Mouse (Mus musculus) lung, embryonic 16.5 days (tissue): ENCODE data around the gene AA792892. TPM values are rescaled to one million over a fixed set of nuclear protein-coding genes. Genes with fewer than 3 reads are reported as not detected.
"Not testable (repeated sequence)": the region's sequence is repeated elsewhere in the genome, so short reads cannot be mapped to it uniquely, and the experiment has no call there.

Experiments used
- ATAC-seq: fragments of 200-750 bp; cut with Nextera tagmentation; 2 replicates; pipeline ENCODE4 v1.8.0; 2017; ENCODE audit warnings: low read depth, mild to moderate bottlenecking, moderate library complexity
- H3K27ac ChIP-seq: fragments of 300-500 bp; sonication (generic); 2 replicates; pipeline ENCODE4 v1.5.1; 2014; ENCODE audit warnings: mild to moderate bottlenecking, control low read depth, low read length
- H3K27me3 ChIP-seq: fragments of 300-500 bp; sonication (generic); 2 replicates; pipeline ENCODE4 v1.6.1; 2014; ENCODE audit warnings: low read depth, low read length, mixed read lengths; ENCODE audit not compliant: control insufficient read depth, insufficient read depth
- H3K36me3 ChIP-seq: fragments of 300-500 bp; sonication (generic); 2 replicates; pipeline ENCODE4 v1.6.1; 2014; ENCODE audit warnings: low read length; ENCODE audit not compliant: control insufficient read depth, insufficient read depth
- H3K4me1 ChIP-seq: fragments of 300-500 bp; sonication (generic); replicated peaks from 2 replicates; pipeline ENCODE4 v1.6.1; 2014; ENCODE audit warnings: low read length, mixed read lengths; ENCODE audit not compliant: control insufficient read depth, insufficient read depth
- H3K4me2 ChIP-seq: fragments of 300-500 bp; sonication (generic); 2 replicates; pipeline ENCODE4 v1.6.1; 2014; ENCODE audit warnings: low read depth, low read length, control low read depth
- H3K4me3 ChIP-seq: fragments of 300-500 bp; sonication (generic); 2 replicates; pipeline ENCODE4 v1.5.1; 2014; ENCODE audit warnings: mild to moderate bottlenecking, low read length, control low read depth
- H3K9ac ChIP-seq: fragments of 300-500 bp; sonication (generic); 2 replicates; pipeline ENCODE4 v1.6.1; 2014; ENCODE audit warnings: low read length, control low read depth
- H3K9me3 ChIP-seq: fragments of 300-500 bp; sonication (generic); 2 replicates; pipeline ENCODE4 v1.6.1; 2016; ENCODE audit warnings: low read length; ENCODE audit not compliant: control insufficient read depth
- WGBS: fragments of 180-500 bp; shearing (Covaris S2); extraction: QIAGEN DNeasy Blood & Tissue Kit; methylation state at CpG from one replicate; pipeline ENCODE4 v1.1.7; 2014; 5-methylcytosine and 5-hydroxymethylcytosine counted together
- polyA plus RNA-seq: library from polyadenylated mRNA; unstranded; fragments of >200 nt; fragmentation: Nextera tagmentation; extraction: Ambion mirVana; gene quantifications from 2 replicates; pipeline ENCODE4 v1.2.1, GENCODE M21; 2015

The AA792892 gene
- polyA plus RNA-seq = not detected in 2 replicates

DNA sequence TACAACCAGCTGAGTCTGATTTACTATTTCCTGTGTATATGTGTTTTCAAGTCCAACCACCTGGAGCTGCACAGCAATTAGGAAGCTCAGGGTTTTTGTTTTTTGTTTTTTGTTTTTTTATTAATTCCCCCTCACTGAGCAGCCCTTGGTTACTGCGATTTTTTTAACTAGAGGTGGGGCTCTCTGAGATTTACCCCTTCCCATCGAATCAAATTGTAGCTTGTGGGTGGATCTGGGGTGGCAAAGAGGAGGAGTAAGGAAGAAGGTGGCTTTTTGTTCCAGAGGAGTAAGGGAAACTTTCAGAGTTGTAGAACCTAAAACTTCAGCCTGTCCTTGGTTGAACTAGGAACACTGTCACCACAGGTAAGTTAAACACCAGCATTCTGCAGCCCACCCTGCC is at the start of gene AA792892:
AA792892 (plus strand) TSS at position 301 of the 400 bp plus-strand sequence.
- no CpG with 5 or more reads among the region's 2 CpGs for WGBS
- H3K27ac ChIP-seq, H3K9me3 ChIP-seq, H3K27me3 ChIP-seq, H3K36me3 ChIP-seq, H3K4me2 ChIP-seq, H3K9ac ChIP-seq, H3K4me1 ChIP-seq, H3K4me3 ChIP-seq, ATAC-seq: not testable (repeated sequence)

DNA sequence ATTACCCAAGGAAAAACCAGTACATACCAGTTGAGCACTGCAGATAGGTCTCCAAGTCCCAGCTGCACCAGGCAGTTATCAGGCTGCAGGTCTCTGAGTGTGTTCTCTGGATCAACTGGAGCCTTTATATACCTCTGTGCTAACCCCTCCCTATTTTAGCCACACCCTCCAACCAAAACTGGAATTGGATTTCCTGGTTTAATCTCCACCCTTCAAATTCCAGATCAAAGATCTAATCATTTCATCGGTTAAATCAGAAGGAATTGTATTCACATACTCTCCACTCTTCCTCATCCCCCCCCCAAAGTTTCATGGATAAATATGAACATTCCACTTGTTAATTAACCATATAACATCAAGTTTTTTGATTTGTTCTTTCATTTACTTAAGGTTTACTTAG is 32.9 kb upstream of the AA792892 start, which contains the start of gene A430089I19Rik:
A430089I19Rik (minus strand) TSS at position 101 of the 400 bp plus-strand sequence.
- not testable (repeated sequence) for H3K4me2 ChIP-seq, H3K27me3 ChIP-seq, H3K27ac ChIP-seq, H3K4me1 ChIP-seq, H3K9ac ChIP-seq, H3K36me3 ChIP-seq, ATAC-seq, H3K9me3 ChIP-seq, H3K4me3 ChIP-seq
- 86% methylated on average over 1 of the region's 1 CpGs for WGBS

DNA sequence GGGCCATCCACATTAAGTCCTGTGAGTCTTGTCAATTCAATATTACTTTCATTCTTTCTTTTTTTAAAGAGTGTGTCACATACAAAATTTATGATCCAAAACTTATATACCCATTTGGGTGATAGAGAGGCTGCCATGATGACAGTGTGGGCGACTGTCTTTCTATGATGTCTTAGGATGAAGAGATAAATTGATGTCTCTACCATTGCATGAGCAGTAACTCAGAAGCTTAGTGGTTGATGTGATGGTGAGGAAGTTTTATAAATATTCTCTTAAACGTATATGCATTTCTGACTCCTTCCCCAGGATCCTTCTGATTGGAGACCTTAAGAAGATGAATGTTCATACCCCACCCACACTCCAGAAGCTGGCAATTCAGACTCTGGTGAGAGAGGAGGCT is 25.4 kb upstream of the AA792892 start, which contains the start of gene Gm6502:
Gm6502 (plus strand) TSS at position 301 of the 400 bp plus-strand sequence.
- H3K36me3 ChIP-seq, H3K27me3 ChIP-seq, H3K9me3 ChIP-seq, H3K27ac ChIP-seq, H3K4me2 ChIP-seq, H3K4me3 ChIP-seq, ATAC-seq, H3K9ac ChIP-seq, H3K4me1 ChIP-seq: not testable (repeated sequence)
- WGBS = no CpG with 5 or more reads among the region's 2 CpGs

Other genes starting within 250 kb of the AA792892 start
- not detected in 2 replicates for gene Gm3106, start 121.7 kb upstream of the AA792892 start, polyA plus RNA-seq
- not detected in 2 replicates for gene A430089I19Rik, start 33.0 kb upstream of the AA792892 start, polyA plus RNA-seq
- not detected in 2 replicates for gene Gm6502, start 25.3 kb upstream of the AA792892 start, polyA plus RNA-seq
- not detected in 2 replicates for gene Gm7682, start 106.0 kb downstream of the AA792892 start, polyA plus RNA-seq
- not detected in 2 replicates for gene Gm3139, start 186.5 kb downstream of the AA792892 start, polyA plus RNA-seq